Mouse (Mus musculus): Measurements from ENCODE around the gene Samm50. TPM values are rescaled to one million over a fixed set of nuclear protein-coding genes. Genes with fewer than 3 reads are reported as not detected.
A peak's percentile ranks its signal among the peaks of the same experiment; 100 is the strongest.

Gene Samm50
- total and polyA plus RNA-seq, 2 experiments = 11.5 to 46.4 TPM

DNA sequence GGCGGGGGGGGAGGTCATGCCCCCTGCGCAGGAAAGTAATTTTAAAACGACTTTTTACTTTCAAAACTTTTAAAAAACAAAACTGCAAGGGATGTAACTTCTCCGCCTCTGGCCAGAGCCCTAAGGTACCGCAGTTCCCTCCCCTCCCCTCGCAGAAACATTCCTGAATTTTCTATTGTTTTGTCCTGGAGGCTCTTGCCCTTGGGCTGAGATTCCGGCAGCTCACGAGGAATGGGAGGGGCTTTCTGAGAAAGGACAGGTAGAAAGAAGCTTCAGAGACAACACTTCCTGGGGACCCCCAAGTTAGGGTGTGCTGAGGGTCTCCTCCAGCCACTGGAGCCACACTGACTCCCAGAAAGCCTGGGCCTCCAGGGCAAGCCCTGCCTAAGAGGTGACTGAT, 40.6 kb downstream of the Samm50 start:
- TF ChIP-seq CTCF (IDR thresholded peaks at IDR 0.05; ENCODE audit: low read depth, low read length) (no peak), POLR2A (IDR thresholded peaks at IDR 0.05; ENCODE audit: extremely low read depth, insufficient read depth, low read length) (no peak)
- no peak overlapping the region for H3K27ac ChIP-seq (replicated peaks; ENCODE audit: insufficient read depth, low read depth, low read length)
- H3K36me3 ChIP-seq (ENCODE audit: control insufficient read depth, insufficient read depth, low read length) = no peaks in the 10 kb centered on the region
- no peak overlapping the region for H3K9ac ChIP-seq (ENCODE audit: low read depth, low read length)
- H3K79me2 ChIP-seq (ENCODE audit: control insufficient read depth, insufficient read depth, low read length) = no peaks in the 10 kb centered on the region
- H3K27me3 ChIP-seq (ENCODE audit: control insufficient read depth, insufficient read depth, low read length) = no peaks in the 10 kb centered on the region
- no peak for DNase-seq (ENCODE audit: extremely low read depth, low read depth, low spot score)
- H3K4me1 ChIP-seq (ENCODE audit: control insufficient read depth, insufficient read depth, low read length) = 0 out of 2 replicates have a peak, but pooled peaks cover 3% of the 10 kb centered on the region
- H3K4me3 ChIP-seq (ENCODE audit: insufficient read depth, low read depth, low read length) = no peak overlapping the region
- 45% methylated on average over 8 of the region's 8 CpGs for WGBS

GRCm38 (mm10) chr15:84234794-84235581, 42.9 kb downstream of the Samm50 start:
- no peak for DNase-seq (ENCODE audit: extremely low read depth, low read depth, low spot score)
- Histone ChIP-seq H3K4me1 (ENCODE audit: control insufficient read depth, insufficient read depth, low read length) (peaks cover 3% of the 10 kb centered on the region; the same call in 1 of the 2 replicates), H3K36me3 (ENCODE audit: control insufficient read depth, insufficient read depth, low read length) (no peaks in the 10 kb centered on the region), H3K27me3 (ENCODE audit: control insufficient read depth, insufficient read depth, low read length) (no peaks in the 10 kb centered on the region), H3K27ac (replicated peaks; ENCODE audit: insufficient read depth, low read depth, low read length) (peak overlapping the region; percentile 31), H3K9ac (ENCODE audit: low read depth, low read length) (no peak overlapping the region), H3K79me2 (ENCODE audit: control insufficient read depth, insufficient read depth, low read length) (no peaks in the 10 kb centered on the region), H3K4me3 (ENCODE audit: insufficient read depth, low read depth, low read length) (no peak overlapping the region)
- TF ChIP-seq CTCF (IDR thresholded peaks at IDR 0.05; ENCODE audit: low read depth, low read length) = no peak
- TF ChIP-seq POLR2A (IDR thresholded peaks at IDR 0.05; ENCODE audit: extremely low read depth, insufficient read depth, low read length) = no peak
- WGBS = 86% methylated on average over 7 of the region's 7 CpGs

DNA sequence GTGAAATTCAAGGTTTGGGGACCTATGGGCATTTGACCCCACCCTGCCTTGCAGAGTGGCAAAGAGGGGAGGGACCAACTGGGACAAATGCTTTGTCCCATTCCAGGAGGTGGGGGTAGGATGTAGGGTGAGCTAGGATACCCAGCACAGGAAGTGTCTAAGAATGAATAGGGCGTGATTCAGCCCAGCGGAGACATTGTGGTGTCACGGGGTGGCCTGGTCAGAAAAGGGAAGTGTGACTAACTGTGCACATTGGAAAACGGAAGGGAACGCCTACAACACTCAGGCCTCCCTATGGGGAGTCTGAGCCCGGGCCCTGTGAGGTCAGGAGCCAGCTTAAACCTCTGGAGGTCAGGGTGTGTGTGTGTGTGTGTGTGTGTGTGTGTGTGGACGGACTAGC, 43.6 kb downstream of the Samm50 start:
- Histone ChIP-seq H3K27ac (replicated peaks; ENCODE audit: insufficient read depth, low read depth, low read length) (0 out of 2 replicates have a peak overlapping the region, but pooled peaks have one; percentile 27), H3K9ac (ENCODE audit: low read depth, low read length) (no peak overlapping the region), H3K4me1 (ENCODE audit: control insufficient read depth, insufficient read depth, low read length) (peaks cover 3% of the 10 kb centered on the region; the same call in 1 of the 2 replicates), H3K79me2 (ENCODE audit: control insufficient read depth, insufficient read depth, low read length) (no peaks in the 10 kb centered on the region), H3K36me3 (ENCODE audit: control insufficient read depth, insufficient read depth, low read length) (no peaks in the 10 kb centered on the region), H3K27me3 (ENCODE audit: control insufficient read depth, insufficient read depth, low read length) (no peaks in the 10 kb centered on the region), H3K4me3 (ENCODE audit: insufficient read depth, low read depth, low read length) (no peak overlapping the region)
- 76% methylated on average over 7 of the region's 7 CpGs for WGBS
- peak; percentile 43 for DNase-seq (ENCODE audit: extremely low read depth, low read depth, low spot score)
- TF ChIP-seq POLR2A (IDR thresholded peaks at IDR 0.05; ENCODE audit: extremely low read depth, insufficient read depth, low read length) = no peak

DNA sequence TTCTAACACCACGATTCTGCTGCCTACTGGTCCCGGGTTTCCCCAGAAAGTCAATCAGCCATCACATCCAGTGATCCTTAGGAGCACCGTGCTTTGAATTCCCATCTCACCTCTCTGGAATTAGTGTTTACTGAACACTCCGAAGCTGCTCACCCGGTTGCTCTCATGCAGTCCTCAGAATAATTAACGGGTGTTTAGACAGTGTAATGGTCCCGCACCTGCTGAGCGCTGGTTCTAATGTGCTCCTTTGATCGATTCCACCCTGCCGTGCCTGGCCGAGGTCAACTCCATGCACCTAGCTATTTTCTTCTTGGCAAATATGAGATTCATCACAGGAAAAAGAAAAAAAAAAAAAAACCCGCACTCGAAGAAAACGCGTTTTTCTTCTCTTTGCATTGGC, 46.5 kb downstream of the Samm50 start:
- Histone ChIP-seq H3K9ac (ENCODE audit: low read depth, low read length) (no peak overlapping the region), H3K4me3 (ENCODE audit: insufficient read depth, low read depth, low read length) (no peak overlapping the region), H3K79me2 (ENCODE audit: control insufficient read depth, insufficient read depth, low read length) (no peaks in the 10 kb centered on the region), H3K27me3 (ENCODE audit: control insufficient read depth, insufficient read depth, low read length) (no peaks in the 10 kb centered on the region), H3K36me3 (ENCODE audit: control insufficient read depth, insufficient read depth, low read length) (no peaks in the 10 kb centered on the region), H3K4me1 (ENCODE audit: control insufficient read depth, insufficient read depth, low read length) (peaks cover 3% of the 10 kb centered on the region; the same call in 1 of the 2 replicates), H3K27ac (replicated peaks; ENCODE audit: insufficient read depth, low read depth, low read length) (no peak overlapping the region)
- 36% methylated on average over 15 of the region's 15 CpGs for WGBS
- DNase-seq (ENCODE audit: extremely low read depth, low read depth, low spot score) = no peak
- TF ChIP-seq CTCF (IDR thresholded peaks at IDR 0.05; ENCODE audit: low read depth, low read length) (no peak), POLR2A (IDR thresholded peaks at IDR 0.05; ENCODE audit: extremely low read depth, insufficient read depth, low read length) (no peak)

DNA sequence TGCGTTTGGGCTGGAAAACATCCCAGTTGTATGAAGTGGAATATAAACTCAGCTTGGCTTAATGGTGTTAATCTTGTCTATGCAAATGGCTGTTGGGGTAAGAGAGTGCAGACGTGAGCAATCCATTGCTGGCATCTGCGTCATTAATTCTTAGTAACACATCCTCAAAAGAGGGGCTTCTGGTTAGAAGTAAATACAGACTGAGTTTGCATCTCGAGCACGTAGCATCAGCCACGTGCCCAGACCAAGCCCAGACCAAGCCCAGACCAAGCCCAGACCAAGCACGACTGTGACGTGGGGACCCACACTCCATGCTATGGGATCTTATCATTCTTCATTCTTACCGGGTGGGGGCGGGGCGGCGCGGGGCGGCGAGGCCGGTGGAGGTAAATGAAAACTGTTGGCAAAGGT, 47.0 kb downstream of the Samm50 start:
- DNase-seq (ENCODE audit: extremely low read depth, low read depth, low spot score) = no peak
- Histone ChIP-seq H3K4me1 (ENCODE audit: control insufficient read depth, insufficient read depth, low read length) (peaks cover 3% of the 10 kb centered on the region; the same call in 1 of the 2 replicates), H3K36me3 (ENCODE audit: control insufficient read depth, insufficient read depth, low read length) (no peaks in the 10 kb centered on the region), H3K27ac (replicated peaks; ENCODE audit: insufficient read depth, low read depth, low read length) (no peak overlapping the region), H3K9ac (ENCODE audit: low read depth, low read length) (no peak overlapping the region), H3K79me2 (ENCODE audit: control insufficient read depth, insufficient read depth, low read length) (no peaks in the 10 kb centered on the region), H3K27me3 (ENCODE audit: control insufficient read depth, insufficient read depth, low read length) (no peaks in the 10 kb centered on the region), H3K4me3 (ENCODE audit: insufficient read depth, low read depth, low read length) (no peak overlapping the region)
- TF ChIP-seq POLR2A (IDR thresholded peaks at IDR 0.05; ENCODE audit: extremely low read depth, insufficient read depth, low read length) (no peak), CTCF (IDR thresholded peaks at IDR 0.05; ENCODE audit: low read depth, low read length) (no peak)
- 34% methylated on average over 16 of the region's 16 CpGs for whole genome bisulfite sequencing

GRCm38 (mm10) chr15:84241520-84241919, 49.5 kb downstream of the Samm50 start:
- TF ChIP-seq POLR2A (IDR thresholded peaks at IDR 0.05; ENCODE audit: extremely low read depth, insufficient read depth, low read length) (no peak), CTCF (IDR thresholded peaks at IDR 0.05; ENCODE audit: low read depth, low read length) (no peak)
- Histone ChIP-seq H3K27ac (replicated peaks; ENCODE audit: insufficient read depth, low read depth, low read length) (no peak overlapping the region), H3K4me3 (ENCODE audit: insufficient read depth, low read depth, low read length) (no peak overlapping the region), H3K79me2 (ENCODE audit: control insufficient read depth, insufficient read depth, low read length) (0 out of 2 replicates have a peak, but pooled peaks cover under 1% of the 10 kb centered on the region), H3K9ac (ENCODE audit: low read depth, low read length) (no peak overlapping the region), H3K36me3 (ENCODE audit: control insufficient read depth, insufficient read depth, low read length) (no peaks in the 10 kb centered on the region), H3K27me3 (ENCODE audit: control insufficient read depth, insufficient read depth, low read length) (no peaks in the 10 kb centered on the region), H3K4me1 (ENCODE audit: control insufficient read depth, insufficient read depth, low read length) (peaks cover 4% of the 10 kb centered on the region; the same call in 1 of the 2 replicates)
- no peak for DNase-seq (ENCODE audit: extremely low read depth, low read depth, low spot score)
- 73% methylated on average over 7 of the region's 7 CpGs for WGBS
